Mouse (Mus musculus) stomach, embryonic 16.5 days (tissue): ENCODE results near the gene Hdac8. TPM values are rescaled to one million over a fixed set of nuclear protein-coding genes. Genes with fewer than 3 reads are reported as not detected.

Experiments used
- ATAC-seq: fragments of 200-750 bp; cut with Nextera tagmentation; 2 replicates; pipeline ENCODE4 v1.8.0; 2017; ENCODE audit warnings: moderate number of reproducible peaks, moderate TSS enrichment; ENCODE audit not compliant: insufficient read depth, low FRiP score
- H3K27ac ChIP-seq: fragments of 300-500 bp; sonication (generic); 2 replicates; pipeline ENCODE4 v1.5.1; 2014; ENCODE audit warnings: low read length
- H3K27me3 ChIP-seq: fragments of 300-500 bp; sonication (generic); 2 replicates; pipeline ENCODE4 v1.6.1; 2014; ENCODE audit warnings: low read length, control low read depth, mixed read lengths; ENCODE audit not compliant: control insufficient read depth, insufficient read depth
- H3K36me3 ChIP-seq: fragments of 300-500 bp; sonication (generic); 2 replicates; pipeline ENCODE4 v1.6.1; 2014; ENCODE audit warnings: low read length; ENCODE audit not compliant: control insufficient read depth, insufficient read depth
- H3K4me1 ChIP-seq: fragments of 300-500 bp; sonication (generic); 2 replicates; pipeline ENCODE4 v1.6.1; 2014; ENCODE audit warnings: low read length, control low read depth, mixed read lengths; ENCODE audit not compliant: control insufficient read depth, insufficient read depth
- H3K4me2 ChIP-seq: fragments of 300-500 bp; sonication (generic); 2 replicates; pipeline ENCODE4 v1.6.1; 2014; ENCODE audit warnings: low read depth, low read length, mixed read lengths
- H3K4me3 ChIP-seq: fragments of 300-500 bp; sonication (generic); replicated peaks from 2 replicates; pipeline ENCODE4 v1.5.1; 2014; ENCODE audit warnings: mild to moderate bottlenecking, low read length
- H3K9ac ChIP-seq: fragments of 300-500 bp; sonication (generic); 2 replicates; pipeline ENCODE4 v1.6.1; 2014; ENCODE audit warnings: low read length
- H3K9me3 ChIP-seq: fragments of 300-500 bp; sonication (generic); replicated peaks from 2 replicates; pipeline ENCODE4 v1.6.1; 2016; ENCODE audit warnings: low read length, control low read depth; ENCODE audit not compliant: control insufficient read depth
- WGBS: fragments of 180-500 bp; shearing (Covaris S2); extraction: QIAGEN DNeasy Blood & Tissue Kit; methylation state at CpG from one replicate; pipeline ENCODE4 v1.1.7; 2014; 5-methylcytosine and 5-hydroxymethylcytosine counted together
- polyA plus RNA-seq: library from polyadenylated mRNA; unstranded; fragments of >200 nt; fragmentation: Nextera tagmentation; extraction: Ambion mirVana; gene quantifications from 2 replicates; pipeline ENCODE4 v1.2.1, GENCODE M21; 2015

Gene Hdac8
- polyA plus RNA-seq = 9.2 and 10.8 TPM in 2 replicates

DNA sequence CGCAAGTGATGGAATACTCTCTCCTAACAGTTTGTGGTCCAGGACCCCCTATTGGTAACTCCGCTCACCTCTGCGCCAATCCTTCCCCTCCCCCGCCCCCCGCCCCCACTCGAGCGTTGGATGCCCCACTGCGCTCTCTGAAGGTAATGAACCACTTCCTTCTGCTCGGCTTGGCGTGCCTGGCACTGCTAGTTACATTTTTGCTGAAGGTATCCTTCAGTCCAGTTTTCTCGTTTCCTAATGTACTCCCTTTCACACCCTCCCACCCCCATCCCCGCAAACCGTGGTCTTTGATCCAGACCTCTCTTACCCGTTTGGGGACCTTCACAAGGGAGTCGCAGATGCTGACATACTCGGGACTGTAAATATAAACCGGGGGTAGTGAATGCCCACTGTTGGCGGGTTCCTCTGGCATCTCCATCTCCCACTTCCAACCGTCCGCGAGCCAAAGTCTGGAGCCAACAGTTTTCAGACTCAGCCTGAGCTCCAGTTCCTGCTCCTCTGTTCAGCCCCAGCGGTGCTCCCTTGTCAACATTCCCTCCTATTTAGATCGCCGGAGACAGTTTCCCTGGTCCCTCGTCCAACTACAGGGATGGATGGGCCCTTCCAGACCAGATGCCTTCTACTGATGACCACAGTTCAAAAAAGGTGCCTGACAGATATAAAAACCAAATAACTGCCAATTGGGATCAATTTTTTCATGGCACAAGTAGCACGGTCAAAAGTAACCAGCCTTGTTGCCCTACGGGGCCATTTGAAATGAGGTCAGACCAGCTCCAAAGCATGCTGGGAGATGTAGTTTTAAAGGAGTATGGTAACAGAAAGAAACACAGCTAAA lies at the start of gene Hdac8:
Gene Hdac8 (minus strand): TSS at position 716 of the 838 bp plus-strand sequence.
- Histone ChIP-seq H3K27me3 (peaks cover 11% of the 10 kb centered on the region), H3K27ac (peak within 1 kb of the TSS; percentile 29; the same call in 1 of the 2 replicates), H3K4me1 (no peaks in the 10 kb centered on the region), H3K4me3 (peak within 1 kb of the TSS; percentile 57), H3K9me3 (no peaks in the 10 kb centered on the region), H3K9ac (peak within 1 kb of the TSS; percentile 69), H3K36me3 (no peaks in the 10 kb centered on the region), H3K4me2 (peak within 1 kb of the TSS; percentile 57)
- WGBS = 11% methylated on average over 27 of the region's 27 CpGs
- peak; percentile 76; the same call in 1 of the 2 replicates for ATAC-seq

DNA sequence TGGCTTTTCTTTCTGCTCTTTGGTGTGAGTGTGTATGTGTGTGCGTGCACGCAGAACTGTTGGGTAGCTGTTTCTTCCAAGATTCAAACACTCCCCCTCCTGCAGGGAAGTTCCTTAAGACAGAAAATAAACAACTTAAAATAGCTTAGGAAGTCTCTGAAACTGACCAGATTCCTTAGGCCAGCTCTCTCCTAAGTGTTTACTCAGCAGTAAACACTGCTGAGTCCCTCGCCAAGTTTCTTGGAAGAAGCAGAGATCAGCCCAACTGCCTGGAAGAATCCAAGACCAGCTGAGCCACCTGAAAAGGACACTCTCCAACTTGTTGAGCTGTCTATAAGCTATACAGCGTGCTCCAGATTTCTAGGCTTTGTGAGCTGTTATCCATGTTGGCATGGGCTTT lies 4.0 kb upstream of the Hdac8 start:
- Histone ChIP-seq H3K4me1 (no peaks in the 10 kb centered on the region), H3K36me3 (no peaks in the 10 kb centered on the region), H3K4me2 (no peak overlapping the region), H3K9ac (no peak overlapping the region), H3K27ac (no peak overlapping the region), H3K9me3 (no peaks in the 10 kb centered on the region), H3K4me3 (no peak overlapping the region), H3K27me3 (peaks cover 11% of the 10 kb centered on the region)
- 31% methylated on average over 4 of the region's 4 CpGs for WGBS
- peak; percentile 47; the same call in 1 of the 2 replicates for ATAC-seq

DNA sequence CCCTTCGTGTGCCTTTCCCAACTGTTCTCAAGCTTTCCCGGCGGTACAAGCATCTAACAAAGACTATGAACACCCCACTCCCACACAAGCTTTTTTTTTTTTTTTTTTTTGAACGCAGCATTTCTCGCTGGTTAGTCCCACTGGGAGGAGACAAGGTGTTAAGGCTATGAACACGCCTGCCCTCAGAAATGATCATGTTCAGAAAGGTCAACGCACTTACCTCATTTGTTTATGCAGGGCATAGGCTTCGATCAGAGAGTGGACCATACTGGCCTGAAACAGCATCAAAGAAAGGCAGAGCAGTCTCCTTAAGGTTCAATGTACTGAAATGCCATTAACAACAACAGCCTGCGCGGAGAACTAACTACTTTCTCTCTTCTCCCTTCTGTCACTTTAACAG lies 980 bp downstream of the Hdac8 start:
- Histone ChIP-seq H3K4me2 (peak overlapping the region; percentile 57), H3K36me3 (no peaks in the 10 kb centered on the region), H3K9ac (peak overlapping the region; percentile 69), H3K27me3 (peaks cover 6% of the 10 kb centered on the region; the same call in 1 of the 2 replicates), H3K4me1 (no peaks in the 10 kb centered on the region), H3K4me3 (peak overlapping the region; percentile 57), H3K9me3 (no peaks in the 10 kb centered on the region), H3K27ac (no peak overlapping the region)
- no peak for ATAC-seq
- WGBS = 23% methylated on average over 10 of the region's 10 CpGs

GRCm38 (mm10) chrX:102493992-102494730 lies 11.0 kb downstream of the Hdac8 start:
- Histone ChIP-seq H3K27ac (no peak overlapping the region), H3K27me3 (no peaks in the 10 kb centered on the region), H3K36me3 (no peaks in the 10 kb centered on the region), H3K4me1 (no peaks in the 10 kb centered on the region), H3K4me2 (no peak overlapping the region), H3K4me3 (no peak overlapping the region), H3K9ac (no peak overlapping the region), H3K9me3 (no peaks in the 10 kb centered on the region)
- 62% methylated on average over 6 of the region's 6 CpGs for WGBS
- no peak for ATAC-seq

- Histone ChIP-seq H3K36me3 (no peaks in the 10 kb centered on the region), H3K9me3 (no peaks in the 10 kb centered on the region), H3K27me3 (no peaks in the 10 kb centered on the region; the same call in 1 of the 2 replicates), H3K4me3 (no peak overlapping the region), H3K9ac (no peak overlapping the region), H3K4me2 (no peak overlapping the region), H3K27ac (no peak overlapping the region), H3K4me1 (no peaks in the 10 kb centered on the region)
- ATAC-seq = no peak
- 75% methylated on average over 7 of the region's 7 CpGs for WGBS
These were observed 19.6 kb downstream of the Hdac8 start for GRCm38 (mm10) chrX:102485575-102485974.

- WGBS = 65% methylated on average over 4 of the region's 4 CpGs
- Histone ChIP-seq H3K4me3 (no peak overlapping the region), H3K4me2 (no peak overlapping the region), H3K4me1 (no peaks in the 10 kb centered on the region), H3K36me3 (no peaks in the 10 kb centered on the region), H3K9me3 (no peaks in the 10 kb centered on the region), H3K27me3 (peaks cover 3% of the 10 kb centered on the region; the same call in 1 of the 2 replicates), H3K9ac (no peak overlapping the region), H3K27ac (no peak overlapping the region)
- ATAC-seq = no peak
These were observed 25.5 kb downstream of the Hdac8 start for GRCm38 (mm10) chrX:102479665-102480064.

GRCm38 (mm10) chrX:102478965-102479364 lies 26.2 kb downstream of the Hdac8 start:
- Histone ChIP-seq H3K4me3 (no peak overlapping the region), H3K9ac (no peak overlapping the region), H3K27ac (no peak overlapping the region), H3K36me3 (no peaks in the 10 kb centered on the region), H3K4me2 (no peak overlapping the region), H3K4me1 (no peaks in the 10 kb centered on the region), H3K27me3 (peaks cover 3% of the 10 kb centered on the region; the same call in 1 of the 2 replicates), H3K9me3 (no peaks in the 10 kb centered on the region)
- 20% methylated on average over 4 of the region's 4 CpGs for WGBS
- ATAC-seq = no peak

DNA sequence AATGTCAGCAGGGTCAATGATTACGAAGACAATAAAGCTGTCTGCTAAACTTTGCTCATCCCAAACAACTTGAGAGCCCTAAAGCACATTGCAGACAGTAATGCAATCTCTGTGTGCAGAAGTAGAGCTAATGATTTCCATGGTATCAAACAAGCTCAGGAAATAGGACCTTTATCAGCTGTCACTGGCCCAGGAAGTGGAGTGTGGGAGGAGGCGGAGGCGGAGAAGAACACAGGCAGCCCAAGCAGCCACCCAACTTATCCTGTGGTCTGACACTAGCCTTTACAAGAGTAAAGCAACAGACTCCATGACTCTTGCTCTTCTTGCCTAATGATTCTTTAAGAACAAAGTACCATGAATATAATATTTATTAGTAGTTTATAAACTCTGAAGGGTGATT lies 26.7 kb downstream of the Hdac8 start:
- Histone ChIP-seq H3K9me3 (no peaks in the 10 kb centered on the region), H3K36me3 (no peaks in the 10 kb centered on the region), H3K4me1 (no peaks in the 10 kb centered on the region), H3K4me3 (no peak overlapping the region), H3K27ac (no peak overlapping the region), H3K4me2 (no peak overlapping the region), H3K9ac (no peak overlapping the region), H3K27me3 (peaks cover 3% of the 10 kb centered on the region; the same call in 1 of the 2 replicates)
- 82% methylated on average over 3 of the region's 3 CpGs for WGBS
- no peak for ATAC-seq

DNA sequence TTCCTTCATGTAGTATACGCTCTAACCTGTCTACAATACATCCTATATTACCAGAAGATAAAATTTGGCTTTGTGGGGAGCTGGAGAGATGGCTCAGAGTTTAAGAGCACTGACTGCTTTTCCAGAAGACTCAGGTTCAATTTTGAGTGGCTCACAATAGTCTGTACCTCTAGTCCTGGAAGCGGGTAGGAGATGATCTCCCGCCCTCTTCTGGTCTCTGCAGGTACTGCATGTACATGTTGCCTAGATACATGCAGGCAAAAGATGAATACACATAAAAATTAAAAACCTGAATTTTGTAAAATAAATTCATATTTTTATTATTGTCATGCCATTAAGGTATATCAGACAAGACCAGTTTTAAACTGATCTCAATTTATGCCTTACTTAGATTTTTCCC lies 28.4 kb downstream of the Hdac8 start:
- Histone ChIP-seq H3K27ac (no peak overlapping the region), H3K27me3 (peaks cover 3% of the 10 kb centered on the region; the same call in 1 of the 2 replicates), H3K4me3 (no peak overlapping the region), H3K9me3 (no peaks in the 10 kb centered on the region), H3K36me3 (no peaks in the 10 kb centered on the region), H3K4me2 (no peak overlapping the region), H3K4me1 (no peaks in the 10 kb centered on the region), H3K9ac (no peak overlapping the region)
- WGBS = 36% methylated on average over 3 of the region's 3 CpGs
- ATAC-seq = no peak
